Mouse (Mus musculus): Measurements from ENCODE around the gene Ska2. TPM values are rescaled to one million over a fixed set of nuclear protein-coding genes. Genes with fewer than 3 reads are reported as not detected.
A peak's percentile ranks its signal among the peaks of the same experiment; 100 is the strongest.

Ska2 gene
- polyA plus RNA-seq, 1 experiment = 1.0 TPM

GRCm38 (mm10) chr11:87126281-87126823, 17.3 kb downstream of the Ska2 start:
- 3% methylated on average over 12 of the region's 12 CpGs for WGBS
- no peak overlapping the region; the same call in 1 of the 2 replicates for H3K27ac ChIP-seq (ENCODE audit: insufficient read depth, low read depth, low read length)

GRCm38 (mm10) chr11:87126824-87127816, 18.1 kb downstream of the Ska2 start, which contains the start of gene Trim37:
TSS of gene Trim37 (plus strand) at chr11:87127077.
- no peaks in the 10 kb centered on the region for H3K4me1 ChIP-seq (ENCODE audit: control insufficient read depth, insufficient read depth, insufficient read length, low read length)
- 0 out of 2 replicates have a peak, but pooled peaks have one; percentile 15 for TF ChIP-seq POLR2A (IDR thresholded peaks at IDR 0.05; ENCODE audit: low read depth, low read length)
- TF ChIP-seq CTCF (IDR thresholded peaks at IDR 0.05; ENCODE audit: extremely low read depth, insufficient read length, insufficient replicate concordance, low read depth, low read length) = no peak
- peaks cover 6% of the 10 kb centered on the region; the same call in 1 of the 2 replicates for H3K36me3 ChIP-seq (ENCODE audit: control insufficient read depth, insufficient read depth, low read length)
- peak within 1 kb of the TSS; percentile 25 for H3K27ac ChIP-seq (ENCODE audit: insufficient read depth, low read depth, low read length)
- under 1% methylated on average over 91 of the region's 105 CpGs for WGBS
- H3K27me3 ChIP-seq (ENCODE audit: control insufficient read depth, insufficient read depth, low read length) = no peaks in the 10 kb centered on the region
- peak within 1 kb of the TSS; percentile 94 for H3K4me3 ChIP-seq (ENCODE audit: low read depth, low read length)

More at GRCm38 (mm10) chr11:87126281-87126823, 17.3 kb downstream of the Ska2 start:
- no peak for TF ChIP-seq CTCF (IDR thresholded peaks at IDR 0.05; ENCODE audit: extremely low read depth, insufficient read length, insufficient replicate concordance, low read depth, low read length)
- TF ChIP-seq POLR2A (IDR thresholded peaks at IDR 0.05; ENCODE audit: low read depth, low read length) = no peak
- no peaks in the 10 kb centered on the region for H3K4me1 ChIP-seq (ENCODE audit: control insufficient read depth, insufficient read depth, insufficient read length, low read length)
- H3K4me3 ChIP-seq (ENCODE audit: low read depth, low read length) = peak overlapping the region; percentile 94
- peaks cover 8% of the 10 kb centered on the region; the same call in 1 of the 2 replicates for H3K36me3 ChIP-seq (ENCODE audit: control insufficient read depth, insufficient read depth, low read length)
- H3K27me3 ChIP-seq (ENCODE audit: control insufficient read depth, insufficient read depth, low read length) = no peaks in the 10 kb centered on the region

GRCm38 (mm10) chr11:87136233-87136632, 27.2 kb downstream of the Ska2 start:
- Histone ChIP-seq H3K36me3 (ENCODE audit: control insufficient read depth, insufficient read depth, low read length) (no peaks in the 10 kb centered on the region; the same call in 1 of the 2 replicates), H3K4me1 (ENCODE audit: control insufficient read depth, insufficient read depth, insufficient read length, low read length) (no peaks in the 10 kb centered on the region), H3K27me3 (ENCODE audit: control insufficient read depth, insufficient read depth, low read length) (no peaks in the 10 kb centered on the region), H3K27ac (ENCODE audit: insufficient read depth, low read depth, low read length) (no peak overlapping the region), H3K4me3 (ENCODE audit: low read depth, low read length) (no peak overlapping the region)
- 97% methylated on average over 4 of the region's 4 CpGs for WGBS
- TF ChIP-seq POLR2A (IDR thresholded peaks at IDR 0.05; ENCODE audit: low read depth, low read length) (no peak), CTCF (IDR thresholded peaks at IDR 0.05; ENCODE audit: extremely low read depth, insufficient read length, insufficient replicate concordance, low read depth, low read length) (no peak)

- H3K4me3 ChIP-seq (ENCODE audit: low read depth, low read length) = no peak overlapping the region
- TF ChIP-seq POLR2A (IDR thresholded peaks at IDR 0.05; ENCODE audit: low read depth, low read length) = no peak
- TF ChIP-seq CTCF (IDR thresholded peaks at IDR 0.05; ENCODE audit: extremely low read depth, insufficient read length, insufficient replicate concordance, low read depth, low read length) = no peak
- H3K27me3 ChIP-seq (ENCODE audit: control insufficient read depth, insufficient read depth, low read length) = no peaks in the 10 kb centered on the region
- no peaks in the 10 kb centered on the region for H3K4me1 ChIP-seq (ENCODE audit: control insufficient read depth, insufficient read depth, insufficient read length, low read length)
- H3K36me3 ChIP-seq (ENCODE audit: control insufficient read depth, insufficient read depth, low read length) = peaks cover 1% of the 10 kb centered on the region; the same call in 1 of the 2 replicates
- H3K27ac ChIP-seq (ENCODE audit: insufficient read depth, low read depth, low read length) = no peak overlapping the region
- 91% methylated on average over 2 of the region's 2 CpGs for WGBS
These were observed 49.0 kb downstream of the Ska2 start for GRCm38 (mm10) chr11:87158012-87158411.

- Histone ChIP-seq H3K27ac (ENCODE audit: insufficient read depth, low read depth, low read length) (no peak overlapping the region), H3K4me3 (ENCODE audit: low read depth, low read length) (no peak overlapping the region), H3K27me3 (ENCODE audit: control insufficient read depth, insufficient read depth, low read length) (no peaks in the 10 kb centered on the region), H3K36me3 (ENCODE audit: control insufficient read depth, insufficient read depth, low read length) (peaks cover 12% of the 10 kb centered on the region), H3K4me1 (ENCODE audit: control insufficient read depth, insufficient read depth, insufficient read length, low read length) (no peaks in the 10 kb centered on the region)
- TF ChIP-seq CTCF (IDR thresholded peaks at IDR 0.05; ENCODE audit: extremely low read depth, insufficient read length, insufficient replicate concordance, low read depth, low read length) (no peak), POLR2A (IDR thresholded peaks at IDR 0.05; ENCODE audit: low read depth, low read length) (no peak)
- WGBS = 81% methylated on average over 4 of the region's 4 CpGs
These were observed 53.7 kb downstream of the Ska2 start for GRCm38 (mm10) chr11:87162687-87163086.

GRCm38 (mm10) chr11:87163751-87164150, 54.7 kb downstream of the Ska2 start:
- H3K4me1 ChIP-seq (ENCODE audit: control insufficient read depth, insufficient read depth, insufficient read length, low read length) = no peaks in the 10 kb centered on the region
- no peak overlapping the region for H3K4me3 ChIP-seq (ENCODE audit: low read depth, low read length)
- no peaks in the 10 kb centered on the region for H3K27me3 ChIP-seq (ENCODE audit: control insufficient read depth, insufficient read depth, low read length)
- H3K36me3 ChIP-seq (ENCODE audit: control insufficient read depth, insufficient read depth, low read length) = peaks cover 14% of the 10 kb centered on the region
- no peak for TF ChIP-seq POLR2A (IDR thresholded peaks at IDR 0.05; ENCODE audit: low read depth, low read length)
- no peak for TF ChIP-seq CTCF (IDR thresholded peaks at IDR 0.05; ENCODE audit: extremely low read depth, insufficient read length, insufficient replicate concordance, low read depth, low read length)
- no peak overlapping the region for H3K27ac ChIP-seq (ENCODE audit: insufficient read depth, low read depth, low read length)

GRCm38 (mm10) chr11:87173625-87174024, 64.6 kb downstream of the Ska2 start:
- Histone ChIP-seq H3K36me3 (ENCODE audit: control insufficient read depth, insufficient read depth, low read length) (peaks cover 5% of the 10 kb centered on the region; the same call in 1 of the 2 replicates), H3K4me1 (ENCODE audit: control insufficient read depth, insufficient read depth, insufficient read length, low read length) (no peaks in the 10 kb centered on the region), H3K4me3 (ENCODE audit: low read depth, low read length) (no peak overlapping the region), H3K27ac (ENCODE audit: insufficient read depth, low read depth, low read length) (no peak overlapping the region), H3K27me3 (ENCODE audit: control insufficient read depth, insufficient read depth, low read length) (no peaks in the 10 kb centered on the region)
- 77% methylated on average over 5 of the region's 5 CpGs for WGBS
- TF ChIP-seq POLR2A (IDR thresholded peaks at IDR 0.05; ENCODE audit: low read depth, low read length) = no peak
- TF ChIP-seq CTCF (IDR thresholded peaks at IDR 0.05; ENCODE audit: extremely low read depth, insufficient read length, insufficient replicate concordance, low read depth, low read length) = no peak

Other genes starting within 250 kb of the Ska2 start
- 1.7 and 5.6 TPM in 2 replicates for gene Ypel2, start 115.5 kb upstream of the Ska2 start, polyA plus RNA-seq (2012; rRNA removed)
- gene Gdpd1, start 35.2 kb upstream of the Ska2 start, polyA plus RNA-seq (2012; rRNA removed) = 10.6 and 61.1 TPM in 2 replicates
- 1.8 and 2.4 TPM in 2 replicates for gene Smg8, start 22.5 kb upstream of the Ska2 start, polyA plus RNA-seq (2012; rRNA removed)
- 0.14 and 0.42 TPM in 2 replicates for gene Prr11, start 526 bp upstream of the Ska2 start, polyA plus RNA-seq (2012; rRNA removed)
- 0.56 and 0.85 TPM in 2 replicates for gene Trim37, start 17.8 kb downstream of the Ska2 start, polyA plus RNA-seq (2012; rRNA removed)
- gene Ppm1e, start 249.8 kb downstream of the Ska2 start, polyA plus RNA-seq (2012; rRNA removed) = 0.53 and 0.80 TPM in 2 replicates